Mouse (Mus musculus) limb, embryonic 14.5 days (tissue): Measurements from ENCODE around the gene Tmprss3. TPM values are rescaled to one million over a fixed set of nuclear protein-coding genes. Genes with fewer than 3 reads are reported as not detected.

Source experiments
- ATAC-seq: fragments of 200-750 bp; cut with Nextera tagmentation; 2 replicates; pipeline ENCODE4 v1.8.0; 2017; ENCODE audit warnings: low read depth, moderate number of reproducible peaks, moderate TSS enrichment; ENCODE audit not compliant: low FRiP score
- DNase-seq: peaks from one replicate; pipeline ENCODE4 v3.0.0-alpha.2; 2015; ENCODE audit warnings: low spot score
- H3K27ac ChIP-seq: fragments of 300-500 bp; sonication (generic); replicated peaks from 2 replicates; pipeline ENCODE4 v1.5.1; 2014; ENCODE audit warnings: low read depth, mild to moderate bottlenecking, low read length, moderate library complexity, mixed read lengths
- H3K27me3 ChIP-seq: fragments of 300-500 bp; sonication (generic); 2 replicates; pipeline ENCODE4 v1.6.1; 2014; ENCODE audit warnings: low read length, mixed read lengths; ENCODE audit not compliant: control insufficient read depth, insufficient read depth
- H3K36me3 ChIP-seq: fragments of 300-500 bp; sonication (generic); 2 replicates; pipeline ENCODE4 v1.6.1; 2014; ENCODE audit warnings: mild to moderate bottlenecking, low read length, moderate library complexity, mixed read lengths; ENCODE audit not compliant: control insufficient read depth, insufficient read depth
- H3K4me1 ChIP-seq: fragments of 300-500 bp; sonication (generic); 2 replicates; pipeline ENCODE4 v1.6.1; 2014; ENCODE audit warnings: antibody characterized with exemption, low read length, mixed read lengths; ENCODE audit not compliant: control insufficient read depth, insufficient read depth
- H3K4me2 ChIP-seq: fragments of 300-500 bp; sonication (generic); replicated peaks from 2 replicates; pipeline ENCODE4 v1.6.1; 2014; ENCODE audit warnings: low read depth, mild to moderate bottlenecking, low read length, moderate library complexity; ENCODE audit not compliant: severe bottlenecking
- H3K4me3 ChIP-seq: fragments of 300-500 bp; sonication (generic); replicated peaks from 2 replicates; pipeline ENCODE4 v1.5.1; 2014; ENCODE audit warnings: low read length
- H3K9ac ChIP-seq: fragments of 300-500 bp; sonication (generic); 2 replicates; pipeline ENCODE4 v1.6.1; 2014; ENCODE audit warnings: mild to moderate bottlenecking, low read depth, low read length, moderate library complexity; ENCODE audit not compliant: severe bottlenecking
- H3K9me3 ChIP-seq: fragments of 300-500 bp; sonication (generic); 2 replicates; pipeline ENCODE4 v1.6.1; 2016; ENCODE audit warnings: low read length; ENCODE audit not compliant: control insufficient read depth
- POLR2A ChIP-seq: fragments of 200-500 bp; IDR thresholded peaks from 2 replicates; pipeline ENCODE4 v1.8.0; 2012; ENCODE audit warnings: inconsistent platforms, mild to moderate bottlenecking, moderate library complexity, borderline replicate concordance; ENCODE audit not compliant: insufficient read depth, insufficient read length; ENCODE audit errors: extremely low read depth
- WGBS: fragments of 180-500 bp; shearing (Covaris S2); extraction: QIAGEN DNeasy Blood & Tissue Kit; methylation state at CpG from one replicate; pipeline ENCODE4 v1.1.7; 2014; 5-methylcytosine and 5-hydroxymethylcytosine counted together
- polyA plus RNA-seq, 2 experiments: library from polyadenylated mRNA; depleted of rRNA in 1 of 2; stranded (reverse) in 1 of 2; unstranded in 1 of 2; fragments of >200 nt; fragmentation: Nextera tagmentation in 1 of 2; extraction: Ambion mirVana in 1 of 2; gene quantifications; 2 replicates each; pipeline versions ENCODE4 v1.2.1 to v1.2.3; 2012 to 2014

Tmprss3 gene
- polyA plus RNA-seq, 2 experiments, result 0.06 TPM; not detected in 1

DNA sequence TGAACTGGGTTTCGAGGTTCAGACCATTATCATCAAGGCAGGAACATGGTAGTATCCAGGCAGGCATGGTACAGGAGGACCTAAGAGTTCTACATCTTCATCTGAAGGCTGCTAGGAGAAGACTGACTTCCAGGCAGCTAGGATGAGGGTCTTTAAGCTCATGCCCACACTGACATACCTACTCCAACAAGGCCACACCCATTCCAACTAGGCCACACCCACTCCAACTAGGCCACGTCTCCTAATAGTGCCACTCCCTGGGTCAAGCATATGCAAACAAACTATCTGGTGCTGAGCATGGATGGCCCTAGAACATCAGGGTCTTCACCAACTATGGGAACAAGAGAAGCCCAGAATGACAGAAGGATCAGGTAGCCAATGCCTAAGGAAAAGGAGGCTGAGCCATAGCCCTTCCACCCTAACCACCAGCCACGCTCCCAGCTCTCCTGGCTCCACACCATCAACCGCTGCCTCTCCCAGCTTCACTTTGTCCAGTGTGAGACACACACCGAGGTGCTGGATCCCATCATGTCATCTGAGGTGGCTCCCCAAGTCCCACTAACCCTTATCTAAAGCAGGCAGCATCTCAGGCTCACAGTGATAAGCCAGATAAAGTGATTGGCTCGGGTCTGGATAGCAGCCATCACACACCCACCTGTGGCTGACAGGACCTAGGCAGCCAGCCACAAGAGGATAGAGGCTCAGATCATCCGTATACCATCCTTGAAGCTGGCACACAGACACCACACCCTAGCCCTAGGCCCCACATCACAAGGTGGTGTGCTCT is 39.6 kb upstream of the Tmprss3 start:
- Histone ChIP-seq H3K9me3 (no peaks in the 10 kb centered on the region), H3K4me2 (no peak overlapping the region), H3K9ac (no peak overlapping the region), H3K4me1 (no peaks in the 10 kb centered on the region), H3K4me3 (no peak overlapping the region), H3K27ac (no peak overlapping the region), H3K36me3 (no peaks in the 10 kb centered on the region), H3K27me3 (no peaks in the 10 kb centered on the region)
- no peak for ATAC-seq
- WGBS, result 80% methylated on average over 7 of the region's 7 CpGs
- no peak for TF ChIP-seq POLR2A
- DNase-seq, result no peak

DNA sequence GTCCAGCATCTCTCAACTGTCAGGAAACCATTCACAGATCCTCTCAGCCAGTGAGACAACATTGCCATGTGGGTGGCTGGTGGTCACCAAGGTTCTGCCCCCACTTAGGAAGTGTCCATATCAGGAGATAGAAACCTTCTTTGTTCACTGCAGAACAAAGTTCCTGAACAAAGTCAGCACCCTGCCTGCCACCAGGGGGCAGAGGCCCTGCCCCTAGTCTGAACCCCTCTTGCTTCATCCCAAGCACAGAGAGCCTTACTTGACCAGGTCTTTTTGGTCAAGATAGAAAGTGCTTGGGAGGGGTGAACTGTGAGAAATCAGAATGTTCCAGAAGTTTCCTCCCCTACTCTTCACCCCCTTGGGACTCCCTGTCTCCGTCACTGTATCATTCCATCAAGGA is 37.1 kb upstream of the Tmprss3 start:
- ATAC-seq (no peak), DNase-seq (no peak)
- no peak for TF ChIP-seq POLR2A
- Histone ChIP-seq H3K4me1 (no peaks in the 10 kb centered on the region), H3K27me3 (no peaks in the 10 kb centered on the region), H3K36me3 (no peaks in the 10 kb centered on the region), H3K4me3 (no peak overlapping the region), H3K4me2 (no peak overlapping the region), H3K9me3 (no peaks in the 10 kb centered on the region), H3K9ac (no peak overlapping the region), H3K27ac (no peak overlapping the region)
- WGBS, result 95% methylated on average over 1 of the region's 1 CpGs

DNA sequence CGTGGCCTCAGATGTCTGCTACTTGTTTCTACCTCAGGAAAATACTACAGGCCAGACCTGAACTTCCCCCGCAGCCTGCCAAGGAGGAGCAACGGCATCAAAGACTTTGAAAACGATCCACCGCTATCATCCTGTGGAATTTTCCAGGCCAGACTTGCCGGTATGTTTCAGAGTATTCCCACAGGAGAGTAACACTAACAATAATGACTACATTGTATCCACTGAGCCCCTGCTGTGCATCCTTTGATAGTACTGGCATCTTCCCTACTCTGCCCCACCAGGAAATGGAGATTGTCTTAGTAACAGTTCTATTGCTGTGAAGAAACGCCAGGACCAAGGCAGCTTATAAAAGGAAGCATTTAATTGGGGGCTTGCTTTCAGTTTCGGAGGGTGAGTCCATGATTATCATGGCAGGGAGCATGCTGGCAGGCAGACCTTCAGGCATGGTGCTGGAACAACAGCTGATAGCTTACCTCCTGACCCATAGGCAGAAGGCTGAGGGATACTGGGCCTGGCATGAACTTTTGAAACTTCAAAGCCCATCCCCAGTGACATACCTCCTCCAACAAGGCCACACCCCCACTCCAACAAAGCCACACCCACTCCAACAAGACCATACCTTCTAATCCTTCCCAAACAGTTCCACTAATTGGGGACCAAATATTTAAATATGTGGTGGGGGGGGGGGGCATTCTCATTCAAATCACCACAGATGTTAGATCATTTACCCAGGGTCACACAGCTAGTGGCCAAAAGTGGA is 33.7 kb upstream of the Tmprss3 start:
- no peak overlapping the region for H3K4me2 ChIP-seq
- H3K27ac ChIP-seq, result no peak overlapping the region
- H3K4me3 ChIP-seq, result no peak overlapping the region
- DNase-seq (peak; percentile 21), ATAC-seq (no peak)
- no peaks in the 10 kb centered on the region for H3K4me1 ChIP-seq
- 40% methylated on average over 8 of the region's 8 CpGs for WGBS
- H3K9ac ChIP-seq, result no peak overlapping the region
- TF ChIP-seq POLR2A, result no peak
- H3K9me3 ChIP-seq, result no peaks in the 10 kb centered on the region
- no peaks in the 10 kb centered on the region for H3K36me3 ChIP-seq
- no peaks in the 10 kb centered on the region for H3K27me3 ChIP-seq

DNA sequence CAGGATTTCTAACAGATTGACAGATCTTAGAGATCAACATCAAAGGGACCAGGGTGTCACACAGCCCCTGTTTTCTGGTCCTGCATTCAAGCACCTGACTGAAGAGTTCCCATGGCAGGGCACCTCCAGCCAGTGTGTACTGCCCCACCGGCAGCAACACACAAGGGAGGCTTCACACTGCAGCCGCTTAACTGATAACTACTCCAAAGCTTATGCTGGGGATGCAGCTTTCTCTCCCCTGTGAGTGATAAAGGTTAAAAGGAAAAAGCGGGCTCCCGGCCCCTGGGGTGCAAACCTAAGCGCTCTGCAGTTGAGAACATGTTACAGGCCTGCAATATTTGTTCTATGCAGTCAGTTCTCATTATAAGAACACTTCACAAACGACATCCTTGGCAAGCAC is 33.0 kb upstream of the Tmprss3 start:
- H3K36me3 ChIP-seq, result no peaks in the 10 kb centered on the region
- no peak overlapping the region for H3K4me2 ChIP-seq
- H3K9ac ChIP-seq, result no peak overlapping the region
- no peaks in the 10 kb centered on the region for H3K9me3 ChIP-seq
- no peak for ATAC-seq
- no peak for DNase-seq
- H3K4me1 ChIP-seq, result no peaks in the 10 kb centered on the region
- WGBS, result 57% methylated on average over 6 of the region's 6 CpGs
- no peak overlapping the region for H3K4me3 ChIP-seq
- no peaks in the 10 kb centered on the region for H3K27me3 ChIP-seq
- no peak for TF ChIP-seq POLR2A
- no peak overlapping the region for H3K27ac ChIP-seq

DNA sequence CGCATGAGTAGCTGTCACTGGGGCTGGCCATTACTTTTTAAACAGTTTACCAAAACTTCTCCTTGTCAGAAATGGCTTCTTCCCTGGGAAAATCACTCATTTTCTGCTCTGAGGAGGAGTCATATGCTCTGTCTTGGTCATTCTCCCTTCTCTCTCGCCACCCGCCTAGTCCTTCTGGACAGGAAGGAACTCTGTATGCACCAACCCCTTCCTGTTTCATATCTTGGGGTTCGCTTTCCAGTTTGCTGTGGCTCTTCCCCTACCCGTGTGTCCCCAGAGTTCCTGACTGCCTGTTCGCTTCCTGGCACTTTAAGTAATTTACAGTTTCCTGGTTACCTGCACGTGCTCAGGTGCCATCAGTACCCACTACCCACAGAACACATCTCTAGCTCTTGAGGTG is 28.2 kb upstream of the Tmprss3 start:
- ATAC-seq, result no peak
- 80% methylated on average over 7 of the region's 7 CpGs for WGBS
- no peaks in the 10 kb centered on the region for H3K4me1 ChIP-seq
- TF ChIP-seq POLR2A, result no peak
- H3K9me3 ChIP-seq, result no peaks in the 10 kb centered on the region
- H3K36me3 ChIP-seq, result no peaks in the 10 kb centered on the region
- no peak for DNase-seq
- no peaks in the 10 kb centered on the region for H3K27me3 ChIP-seq
- H3K27ac ChIP-seq, result no peak overlapping the region
- no peak overlapping the region for H3K4me2 ChIP-seq
- H3K9ac ChIP-seq, result no peak overlapping the region
- H3K4me3 ChIP-seq, result no peak overlapping the region
